Mouse (Mus musculus) limb, embryonic 14.5 days (tissue): Measurements from ENCODE around the gene Bcar1. TPM values are rescaled to one million over a fixed set of nuclear protein-coding genes. Genes with fewer than 3 reads are reported as not detected.

ENCODE experiments used
- ATAC-seq: fragments of 200-750 bp; cut with Nextera tagmentation; 2 replicates; pipeline ENCODE4 v1.8.0; 2017; ENCODE audit warnings: low read depth, moderate number of reproducible peaks, moderate TSS enrichment; ENCODE audit not compliant: low FRiP score
- DNase-seq: peaks from one replicate; pipeline ENCODE4 v3.0.0-alpha.2; 2015; ENCODE audit warnings: low spot score
- H3K27ac ChIP-seq: fragments of 300-500 bp; sonication (generic); replicated peaks from 2 replicates; pipeline ENCODE4 v1.5.1; 2014; ENCODE audit warnings: low read depth, mild to moderate bottlenecking, low read length, moderate library complexity, mixed read lengths
- H3K27me3 ChIP-seq: fragments of 300-500 bp; sonication (generic); 2 replicates; pipeline ENCODE4 v1.6.1; 2014; ENCODE audit warnings: low read length, mixed read lengths; ENCODE audit not compliant: control insufficient read depth, insufficient read depth
- H3K36me3 ChIP-seq: fragments of 300-500 bp; sonication (generic); 2 replicates; pipeline ENCODE4 v1.6.1; 2014; ENCODE audit warnings: mild to moderate bottlenecking, low read length, moderate library complexity, mixed read lengths; ENCODE audit not compliant: control insufficient read depth, insufficient read depth
- H3K4me1 ChIP-seq: fragments of 300-500 bp; sonication (generic); 2 replicates; pipeline ENCODE4 v1.6.1; 2014; ENCODE audit warnings: antibody characterized with exemption, low read length, mixed read lengths; ENCODE audit not compliant: control insufficient read depth, insufficient read depth
- H3K4me2 ChIP-seq: fragments of 300-500 bp; sonication (generic); replicated peaks from 2 replicates; pipeline ENCODE4 v1.6.1; 2014; ENCODE audit warnings: low read depth, mild to moderate bottlenecking, low read length, moderate library complexity; ENCODE audit not compliant: severe bottlenecking
- H3K4me3 ChIP-seq: fragments of 300-500 bp; sonication (generic); replicated peaks from 2 replicates; pipeline ENCODE4 v1.5.1; 2014; ENCODE audit warnings: low read length
- H3K9ac ChIP-seq: fragments of 300-500 bp; sonication (generic); 2 replicates; pipeline ENCODE4 v1.6.1; 2014; ENCODE audit warnings: mild to moderate bottlenecking, low read depth, low read length, moderate library complexity; ENCODE audit not compliant: severe bottlenecking
- H3K9me3 ChIP-seq: fragments of 300-500 bp; sonication (generic); 2 replicates; pipeline ENCODE4 v1.6.1; 2016; ENCODE audit warnings: low read length; ENCODE audit not compliant: control insufficient read depth
- POLR2A ChIP-seq: fragments of 200-500 bp; IDR thresholded peaks from 2 replicates; pipeline ENCODE4 v1.8.0; 2012; ENCODE audit warnings: inconsistent platforms, mild to moderate bottlenecking, moderate library complexity, borderline replicate concordance; ENCODE audit not compliant: insufficient read depth, insufficient read length; ENCODE audit errors: extremely low read depth
- whole genome bisulfite sequencing: fragments of 180-500 bp; shearing (Covaris S2); extraction: QIAGEN DNeasy Blood & Tissue Kit; methylation state at CpG from one replicate; pipeline ENCODE4 v1.1.7; 2014; 5-methylcytosine and 5-hydroxymethylcytosine counted together
- polyA plus RNA-seq, 2 experiments: library from polyadenylated mRNA; depleted of rRNA in 1 of 2; stranded (reverse) in 1 of 2; unstranded in 1 of 2; fragments of >200 nt; fragmentation: Nextera tagmentation in 1 of 2; extraction: Ambion mirVana in 1 of 2; gene quantifications; 2 replicates each; pipeline versions ENCODE4 v1.2.1 to v1.2.3; 2012 to 2014

Bcar1 gene
- polyA plus RNA-seq, 2 experiments, result 40.7 to 55.5 TPM

DNA sequence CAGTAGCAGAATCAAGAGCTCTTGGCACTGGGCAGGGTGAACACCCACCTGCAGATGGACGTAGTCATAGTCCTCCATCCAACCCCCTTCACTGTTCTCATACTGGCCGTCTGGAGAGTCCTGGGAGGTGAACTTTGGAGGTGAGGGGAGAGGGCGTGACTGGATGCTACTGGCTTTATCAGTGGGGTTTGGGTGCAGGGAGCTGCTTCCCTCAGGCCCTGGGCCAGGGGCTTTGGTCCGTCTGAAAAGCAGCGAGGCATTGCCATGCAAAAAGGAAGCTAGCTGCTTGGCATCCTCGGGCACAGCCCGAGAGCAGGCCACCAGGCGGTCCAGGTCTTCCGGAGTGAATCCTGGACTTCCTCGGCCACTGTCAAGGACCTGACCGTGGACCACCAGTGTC lies 30.3 kb downstream of the Bcar1 start:
- Histone ChIP-seq H3K4me2 (no peak overlapping the region), H3K27me3 (no peaks in the 10 kb centered on the region), H3K36me3 (peaks cover 80% of the 10 kb centered on the region), H3K4me1 (peaks cover 18% of the 10 kb centered on the region), H3K9me3 (no peaks in the 10 kb centered on the region), H3K27ac (no peak overlapping the region), H3K4me3 (no peak overlapping the region), H3K9ac (no peak overlapping the region)
- no peak for TF ChIP-seq POLR2A
- ATAC-seq, result no peak
- DNase-seq, result no peak
- 93% methylated on average over 11 of the region's 11 CpGs for WGBS

DNA sequence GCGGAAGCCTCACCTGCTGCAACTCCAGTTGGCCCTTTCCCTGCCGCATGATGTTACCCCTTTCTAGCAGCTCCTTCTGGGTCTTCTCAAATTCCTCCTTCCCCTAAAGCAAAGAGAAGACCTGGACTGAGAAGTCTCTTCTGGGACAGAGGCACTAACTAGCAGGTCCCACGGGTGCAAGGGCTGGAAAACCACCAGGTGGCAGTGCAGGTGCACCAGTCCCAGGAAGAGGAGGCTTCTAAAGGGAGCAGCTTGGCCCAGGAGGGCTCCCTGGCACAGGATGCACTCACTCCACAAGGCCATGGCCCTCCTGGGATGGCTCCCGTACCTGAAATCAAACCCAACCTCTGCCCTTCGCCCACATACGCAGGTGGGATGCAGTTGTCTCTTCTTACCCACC lies 31.0 kb downstream of the Bcar1 start:
- no peak overlapping the region for H3K4me3 ChIP-seq
- TF ChIP-seq POLR2A, result no peak
- H3K4me1 ChIP-seq, result peaks cover 14% of the 10 kb centered on the region
- no peak for ATAC-seq
- no peak overlapping the region for H3K4me2 ChIP-seq
- H3K27ac ChIP-seq, result no peak overlapping the region
- peaks cover 73% of the 10 kb centered on the region for H3K36me3 ChIP-seq
- no peaks in the 10 kb centered on the region for H3K9me3 ChIP-seq
- peak; percentile 57 for DNase-seq
- no peak overlapping the region for H3K9ac ChIP-seq
- WGBS, result 80% methylated on average over 6 of the region's 6 CpGs
- no peaks in the 10 kb centered on the region for H3K27me3 ChIP-seq

DNA sequence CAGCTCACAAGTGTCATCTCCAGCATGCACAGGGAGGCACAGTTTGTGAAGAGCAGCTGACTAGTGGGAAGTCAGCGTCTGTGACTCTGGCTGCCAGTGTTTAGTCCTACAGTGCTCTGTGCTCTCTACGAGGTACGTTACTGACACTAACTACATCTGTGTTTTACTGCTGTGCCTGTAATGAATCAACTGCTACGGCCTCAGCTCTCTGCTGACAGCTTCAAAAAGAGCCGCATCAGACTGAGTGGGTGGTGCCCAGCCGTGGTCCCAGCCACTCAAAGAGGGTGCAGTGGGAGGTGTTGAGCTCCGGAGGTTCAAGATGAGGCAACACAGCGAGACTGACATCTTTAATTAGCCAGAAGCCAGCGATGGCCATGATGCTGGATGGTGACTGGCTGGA lies 31.5 kb downstream of the Bcar1 start:
- no peak for ATAC-seq
- TF ChIP-seq POLR2A, result no peak
- WGBS, result 52% methylated on average over 9 of the region's 9 CpGs

DNA sequence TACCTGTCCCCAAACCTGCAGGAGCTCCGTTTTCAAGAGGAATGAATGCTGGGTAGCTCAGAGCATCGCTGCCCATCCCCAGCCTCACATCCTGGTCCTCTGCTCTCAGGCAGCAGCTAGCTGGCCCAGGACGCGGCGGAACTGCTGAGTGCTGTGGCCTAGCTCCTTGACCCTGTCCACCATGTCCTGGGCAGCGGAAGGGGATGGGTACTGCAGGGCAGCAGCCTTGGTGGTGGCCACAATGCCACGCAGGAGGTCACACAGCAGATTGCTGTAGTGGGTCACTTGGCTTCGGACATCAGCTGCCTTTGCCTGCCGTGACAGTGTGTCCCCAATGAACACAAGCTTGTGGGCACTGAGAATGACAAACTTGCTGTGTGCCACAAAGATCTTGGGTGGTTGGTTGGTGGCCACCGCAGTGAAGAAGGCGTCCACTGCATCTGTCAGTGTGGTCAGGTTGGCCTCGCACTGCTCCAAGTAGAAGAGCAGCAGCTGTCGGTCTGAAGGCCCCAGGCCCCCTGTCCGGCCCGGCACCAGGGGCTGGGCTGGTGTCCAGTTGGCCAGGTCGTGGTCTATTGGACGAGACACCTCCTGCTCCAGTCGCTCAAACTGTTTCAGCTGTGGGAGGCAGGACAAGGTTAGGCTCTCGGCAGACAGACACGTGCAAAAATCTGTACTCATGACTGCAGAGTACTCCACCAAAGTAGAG lies 32.7 kb downstream of the Bcar1 start:
- Histone ChIP-seq H3K4me2 (no peak overlapping the region), H3K4me1 (no peaks in the 10 kb centered on the region), H3K27me3 (no peaks in the 10 kb centered on the region), H3K9ac (no peak overlapping the region), H3K36me3 (peaks cover 69% of the 10 kb centered on the region), H3K4me3 (no peak overlapping the region), H3K27ac (no peak overlapping the region), H3K9me3 (no peaks in the 10 kb centered on the region)
- WGBS, result 91% methylated on average over 20 of the region's 20 CpGs
- TF ChIP-seq POLR2A, result no peak
- DNase-seq, result no peak
- no peak for ATAC-seq

More for the DNA sequence above, 31.5 kb downstream of the Bcar1 start:
- Histone ChIP-seq H3K27me3 (no peaks in the 10 kb centered on the region), H3K4me3 (no peak overlapping the region), H3K4me2 (no peak overlapping the region), H3K9me3 (no peaks in the 10 kb centered on the region), H3K36me3 (peaks cover 73% of the 10 kb centered on the region), H3K27ac (no peak overlapping the region), H3K9ac (no peak overlapping the region), H3K4me1 (peaks cover 9% of the 10 kb centered on the region)
- DNase-seq, result no peak

DNA sequence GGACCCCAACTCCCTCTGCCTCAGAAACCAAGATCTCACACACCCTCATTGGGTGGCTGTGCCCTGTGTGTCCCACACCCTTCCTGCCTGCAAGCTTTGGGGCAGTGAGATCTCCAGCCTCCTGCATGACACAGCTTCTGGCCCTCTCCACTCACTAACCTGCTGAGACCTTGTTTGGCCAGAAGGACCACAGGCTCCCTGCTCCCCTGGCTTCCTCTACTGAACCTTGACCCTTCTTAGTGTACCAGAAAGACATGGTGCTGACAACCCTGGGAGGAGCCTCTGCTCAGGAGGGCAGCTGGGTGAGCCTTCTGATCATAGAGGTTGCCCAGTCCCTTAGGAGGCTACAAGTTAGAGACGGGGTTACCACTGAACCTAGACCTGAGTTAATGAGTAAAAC lies 34.4 kb downstream of the Bcar1 start:
- ATAC-seq (no peak), DNase-seq (no peak)
- Histone ChIP-seq H3K9me3 (no peaks in the 10 kb centered on the region), H3K4me2 (no peak overlapping the region), H3K27ac (no peak overlapping the region), H3K36me3 (peaks cover 55% of the 10 kb centered on the region), H3K9ac (no peak overlapping the region), H3K4me1 (no peaks in the 10 kb centered on the region), H3K27me3 (no peaks in the 10 kb centered on the region), H3K4me3 (no peak overlapping the region)
- no peak for TF ChIP-seq POLR2A
- 86% methylated on average over 1 of the region's 1 CpGs for WGBS
